Mouse (Mus musculus) frontal cortex, postnatal 10 days (tissue): Measurements from ENCODE around the gene Cfap43.
A peak's percentile ranks its signal among the peaks of the same experiment; 100 is the strongest.

Source experiments
- DNase-seq, 2 experiments: peaks; one replicate each; pipeline ENCODE4 v3.0.0; 2022; ENCODE audit warnings: low spot score in 2 of 2, mixed read lengths in 1 of 2

The Cfap43 gene

DNA sequence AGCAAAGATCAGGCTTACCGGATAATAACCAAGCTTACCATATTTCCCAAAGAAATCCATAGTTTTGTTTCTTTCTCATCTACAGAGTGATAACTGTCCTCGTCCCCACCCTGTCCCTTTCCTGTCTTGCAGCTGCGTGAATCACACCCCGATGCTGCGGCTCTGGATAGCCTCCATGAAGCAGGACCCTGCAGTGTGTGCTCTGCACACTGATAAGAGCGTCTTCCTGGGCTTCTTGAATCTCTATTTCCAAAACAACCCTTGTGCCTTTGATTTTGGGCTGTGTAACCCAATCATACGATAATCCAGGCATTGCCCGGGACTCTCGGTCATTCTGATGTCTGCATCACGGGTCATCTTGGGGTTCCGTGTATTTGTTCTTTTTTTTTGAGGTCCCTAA lies 33.2 kb downstream of the Cfap43 start:
- no peak for DNase-seq

DNA sequence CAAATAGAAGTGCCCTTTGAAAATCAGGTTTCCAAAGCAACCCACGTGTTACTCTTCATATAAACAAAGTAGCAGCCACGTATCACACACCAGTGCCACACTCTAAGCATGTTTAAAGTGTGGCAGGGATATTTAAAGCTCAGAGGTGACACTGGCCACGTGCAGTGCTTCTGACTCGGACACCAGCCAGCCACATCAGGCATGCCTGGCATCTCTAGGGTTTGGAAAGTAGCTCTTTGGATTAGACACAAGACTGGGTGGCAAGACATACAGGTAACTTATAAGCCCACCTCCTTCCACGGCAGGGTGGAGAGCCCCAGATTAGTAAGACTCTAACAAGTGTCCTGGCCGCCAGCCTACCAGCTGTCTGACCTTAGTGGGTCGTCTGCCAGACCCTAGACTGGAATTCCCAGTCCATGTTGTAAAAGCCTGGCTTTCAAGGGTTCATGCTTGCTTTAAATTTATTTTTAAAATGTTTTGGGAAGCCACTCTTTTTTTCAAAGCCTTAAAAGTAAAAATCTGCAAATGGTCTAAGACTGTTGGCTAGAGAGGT lies 33.8 kb downstream of the Cfap43 start:
- no peak for DNase-seq

DNA sequence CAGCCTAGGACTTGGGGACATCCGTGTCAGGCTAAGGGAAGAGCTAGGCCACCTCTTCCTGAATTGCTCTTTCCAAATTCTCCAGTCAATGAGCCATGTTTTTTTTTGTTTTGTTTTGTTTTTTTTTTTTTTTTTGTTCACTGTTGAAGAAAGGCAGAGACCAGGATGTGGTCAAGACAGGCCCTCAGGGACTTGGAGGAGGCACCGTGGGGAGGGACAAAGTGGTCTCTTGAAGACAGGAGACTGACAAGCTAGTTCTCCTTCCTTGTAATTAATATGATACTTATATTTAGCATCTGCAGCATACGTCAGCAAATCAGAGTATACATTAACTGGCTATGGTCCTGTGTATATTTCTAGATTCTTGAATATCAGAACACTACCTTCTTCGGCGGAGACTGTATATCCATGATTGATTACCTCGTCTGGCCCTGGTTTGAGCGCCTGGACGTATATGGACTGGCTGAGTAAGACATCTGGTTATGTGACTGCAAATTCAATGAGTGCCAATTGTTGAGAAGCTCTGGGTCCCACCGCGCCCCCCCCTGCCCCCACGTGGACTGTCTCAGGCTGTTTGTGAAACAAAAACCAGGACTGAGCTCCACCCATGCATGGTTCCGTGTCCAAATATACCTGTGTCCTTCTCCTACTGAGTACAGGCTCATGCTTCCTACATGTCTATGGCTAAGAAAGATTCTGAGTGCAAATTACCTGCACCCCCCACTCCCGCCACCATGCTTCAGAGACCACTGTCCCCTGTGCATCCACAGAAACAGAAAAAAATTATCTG lies 34.6 kb downstream of the Cfap43 start:
- DNase-seq, result no peak

DNA sequence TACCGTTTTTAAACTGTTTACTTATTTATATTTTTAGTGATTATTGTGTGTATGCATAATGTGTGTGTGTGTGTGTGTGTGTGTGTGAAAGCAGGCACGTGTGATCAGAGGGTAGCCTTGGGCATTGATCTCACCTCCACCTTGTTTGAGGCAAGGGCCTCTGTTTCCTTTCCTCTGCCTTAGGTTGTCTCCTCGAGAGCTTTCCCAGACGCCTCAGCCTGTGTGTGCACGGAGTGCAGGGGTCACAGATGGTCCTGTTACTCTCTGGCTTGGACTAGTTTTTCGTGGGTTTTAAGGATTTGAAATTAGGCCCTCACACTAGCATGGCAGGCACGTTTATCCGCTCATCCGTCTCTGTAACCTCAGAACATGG lies 36.2 kb downstream of the Cfap43 start:
- no peak for DNase-seq

DNA sequence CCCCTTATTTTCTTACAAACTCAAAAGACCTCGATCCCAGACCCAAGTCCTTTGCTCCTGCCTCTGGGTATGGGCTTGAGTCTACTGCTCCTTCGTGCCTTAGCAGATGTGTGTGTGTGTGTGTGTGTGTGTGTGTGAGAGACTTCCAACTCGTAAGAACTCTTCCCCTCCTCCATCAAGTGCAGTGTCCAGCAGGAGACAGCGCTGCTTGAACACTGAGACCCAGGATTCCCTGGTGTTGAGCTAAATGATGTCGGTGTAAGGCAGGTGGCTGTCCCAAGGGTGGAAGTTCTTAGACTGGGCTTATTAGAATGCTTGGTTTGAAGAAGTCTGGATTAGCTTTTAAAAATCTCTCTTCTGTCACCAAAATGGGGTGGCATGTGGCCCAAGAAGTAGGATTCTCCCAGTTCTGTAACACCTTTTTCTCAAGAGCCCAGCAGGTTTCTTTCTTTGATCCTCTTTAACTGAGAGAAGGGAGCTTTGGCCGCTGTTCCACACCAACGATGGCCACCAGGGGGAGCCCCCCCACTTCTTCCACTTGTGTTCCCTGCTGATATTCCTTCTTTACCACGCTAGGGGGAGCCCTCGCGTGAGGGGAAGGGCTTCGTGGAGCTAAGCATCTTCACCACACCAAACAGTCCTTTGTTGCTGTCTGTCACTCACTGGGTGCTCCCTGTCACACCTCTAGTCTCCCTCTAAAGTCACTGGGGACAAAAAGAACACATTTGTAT lies 36.8 kb downstream of the Cfap43 start:
- DNase-seq, result peak; percentile 44 to 70

DNA sequence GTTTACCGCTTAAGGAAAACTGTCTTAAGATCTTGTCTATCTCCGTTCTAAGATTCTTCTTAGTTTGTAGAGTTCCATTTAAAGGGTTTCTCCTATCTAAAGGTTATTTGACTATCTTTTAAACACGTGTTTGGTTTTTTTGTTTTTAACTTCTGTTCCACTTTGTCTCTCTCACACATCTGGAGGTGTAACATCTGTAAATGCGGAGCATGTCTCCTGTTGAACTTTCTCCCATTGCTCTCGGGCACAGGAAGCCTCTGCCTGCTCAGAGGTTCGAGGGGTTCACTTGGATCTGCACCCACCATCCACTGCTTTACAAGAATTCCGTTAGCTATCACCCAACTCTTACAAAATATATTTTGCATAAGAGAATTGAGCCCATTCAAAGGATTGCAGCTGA lies 37.5 kb downstream of the Cfap43 start:
- DNase-seq, result no peak

DNA sequence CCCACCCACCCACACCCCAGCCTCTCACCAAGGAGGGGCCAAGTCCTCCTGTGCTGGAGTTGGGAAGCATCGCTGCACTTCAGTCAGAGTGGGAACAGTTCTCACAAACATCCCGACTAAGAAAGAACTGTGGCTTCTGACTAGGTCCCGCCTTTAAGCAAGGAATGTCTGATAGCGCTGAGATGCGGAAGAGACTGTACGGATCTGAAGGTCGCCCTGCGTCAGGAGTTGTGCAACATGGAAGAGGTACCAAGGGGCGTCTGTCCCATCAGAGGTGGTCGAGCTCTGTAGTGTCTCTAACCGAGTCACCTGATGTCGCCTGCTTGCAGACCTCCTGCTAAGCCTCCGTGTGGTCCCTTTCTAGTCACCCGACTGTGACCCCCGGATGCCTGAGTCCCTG lies 42.8 kb downstream of the Cfap43 start:
- no peak for DNase-seq

DNA sequence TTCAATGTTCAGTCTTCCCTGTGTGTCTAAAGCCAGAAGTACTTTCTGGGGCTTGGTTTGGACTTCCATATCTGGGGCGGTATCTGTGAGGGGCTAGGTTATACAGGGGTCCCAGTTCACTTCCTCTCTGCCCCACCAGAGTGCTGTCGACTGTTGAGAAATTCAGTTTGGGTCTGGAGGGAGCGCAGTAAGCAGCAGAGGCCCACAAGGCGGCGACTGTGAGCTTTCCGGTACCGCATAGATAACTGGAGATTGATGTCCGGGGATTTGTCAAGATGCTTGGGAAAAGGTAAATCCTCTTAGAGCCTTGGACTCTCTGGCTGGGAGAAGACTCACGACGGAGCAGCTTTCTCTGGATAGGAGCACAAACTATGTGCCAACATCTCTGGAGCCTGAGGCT lies 47.6 kb downstream of the Cfap43 start:
- DNase-seq, result no peak

DNA sequence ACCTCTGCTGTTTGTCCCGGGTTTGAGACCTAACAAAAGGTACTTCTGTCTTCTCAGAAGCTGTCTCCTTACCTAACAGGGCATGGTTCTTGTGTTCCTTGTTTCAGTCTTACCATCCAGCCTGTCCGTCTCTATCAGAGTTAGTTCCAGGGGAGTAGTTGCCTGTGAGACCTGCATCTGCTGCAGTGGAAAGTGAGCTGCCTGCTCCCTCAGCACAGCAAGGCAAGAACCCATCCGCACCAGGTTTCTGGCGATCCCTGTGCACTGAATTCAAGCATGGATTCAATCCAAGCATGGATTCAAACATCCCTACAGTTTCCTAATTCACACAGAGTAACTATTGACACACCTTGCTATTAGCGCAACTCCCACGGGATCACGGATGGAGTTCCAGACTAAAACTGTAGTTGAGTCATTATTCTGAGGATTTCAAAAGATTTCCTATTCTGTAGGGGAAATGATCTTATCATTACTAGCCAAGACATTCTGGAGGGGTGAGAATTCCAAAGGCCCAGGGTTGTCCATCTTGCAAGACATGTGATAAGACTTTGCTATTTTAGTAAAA lies 48.9 kb downstream of the Cfap43 start:
- DNase-seq, result no peak

DNA sequence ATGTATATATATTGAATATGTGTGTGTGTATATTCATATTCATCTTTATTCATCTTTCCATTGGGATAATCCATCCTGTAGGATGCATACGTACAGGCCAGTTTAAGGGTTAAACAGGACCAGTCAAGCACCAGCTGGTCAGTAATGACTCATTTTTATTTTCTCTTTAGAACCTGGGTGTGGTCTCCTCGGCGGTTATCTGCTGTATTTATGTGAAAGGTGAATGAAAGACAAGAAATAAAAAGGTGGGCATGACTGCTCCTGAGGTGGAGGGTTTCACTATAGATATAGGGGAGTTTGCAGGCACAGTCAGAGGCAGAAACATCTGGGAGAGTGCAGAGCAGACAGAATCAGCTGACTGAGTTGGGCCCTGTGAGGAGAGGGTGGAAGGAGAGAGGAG lies 49.6 kb downstream of the Cfap43 start:
- no peak for DNase-seq

DNA sequence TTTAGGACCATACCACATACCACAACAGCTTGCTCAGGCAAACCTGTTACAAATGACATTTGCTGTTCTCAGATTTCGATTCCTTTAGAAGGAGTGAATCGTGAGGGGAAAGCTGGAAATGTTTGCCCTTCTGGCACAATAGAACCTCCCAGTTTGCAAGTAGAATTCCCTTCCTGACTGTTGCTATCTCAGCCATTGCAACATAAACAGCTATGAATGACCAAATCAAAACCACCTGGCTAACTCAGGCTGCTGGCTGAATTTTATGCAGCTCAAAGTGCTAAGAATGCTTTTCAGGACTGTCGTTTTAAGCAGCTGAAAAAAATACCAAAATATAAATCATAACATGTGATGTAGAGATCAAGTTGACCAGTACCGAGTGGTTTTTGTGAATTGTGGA lies 50.1 kb downstream of the Cfap43 start:
- DNase-seq, result no peak

DNA sequence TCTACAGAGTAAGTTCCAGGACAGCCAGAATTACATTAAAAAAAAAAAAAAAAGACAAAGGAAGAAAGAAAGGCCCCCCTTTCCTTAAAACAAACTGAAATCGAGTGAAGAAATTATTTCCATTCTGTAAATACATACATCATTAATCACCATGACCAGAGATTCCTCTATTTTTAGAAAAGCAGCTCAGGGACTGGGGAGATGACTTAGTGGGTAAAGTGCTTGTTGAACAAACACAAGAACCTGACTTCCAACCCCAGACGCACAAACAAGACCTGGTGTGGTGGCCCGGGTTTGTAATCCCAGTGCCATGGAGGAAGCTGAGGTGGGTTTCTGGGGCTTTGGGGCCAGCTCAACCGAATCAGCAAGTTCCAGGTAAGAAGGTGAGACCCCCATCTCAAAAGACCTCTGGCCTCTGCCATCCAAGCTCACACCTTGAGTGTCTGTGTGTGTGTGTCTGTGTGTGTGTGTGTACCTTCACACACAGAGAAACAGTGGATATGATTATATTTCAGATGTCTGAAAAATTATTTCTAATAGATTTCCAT lies 51.4 kb downstream of the Cfap43 start:
- no peak for DNase-seq

DNA sequence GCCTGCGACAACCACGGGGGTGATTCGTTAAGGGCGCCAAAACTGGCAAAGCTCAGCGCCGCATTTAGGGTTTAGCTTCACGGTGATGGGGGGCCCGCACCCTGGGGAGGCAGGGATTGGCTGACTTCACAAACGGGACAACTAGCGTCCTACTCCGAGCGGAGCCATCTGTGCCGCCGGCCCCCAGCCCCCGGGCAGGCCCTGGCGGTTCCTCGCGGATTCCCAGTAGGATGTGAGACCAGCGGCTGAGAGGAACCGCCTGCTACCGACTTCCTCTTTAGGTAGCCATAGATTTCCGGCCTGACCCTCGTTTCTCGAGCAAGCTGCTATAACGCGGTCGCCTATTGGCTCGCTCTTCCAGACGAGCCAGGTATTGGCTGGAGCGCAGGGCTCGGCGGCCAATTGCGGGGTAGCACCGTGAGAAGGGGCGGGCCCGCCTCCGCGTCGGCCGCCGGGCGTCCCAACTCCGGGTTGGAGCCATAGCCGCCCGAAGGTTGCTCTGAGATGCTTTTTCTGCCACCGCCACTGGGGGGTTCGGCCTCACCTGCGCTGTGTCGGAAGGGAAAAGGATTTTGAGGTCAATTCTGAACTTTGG lies 53.6 kb downstream of the Cfap43 start, which contains the start of gene Gsto2:
Gene Gsto2 (plus strand): TSS at position 182 of the 595 bp plus-strand sequence.
- peak; percentile 93 for DNase-seq

DNA sequence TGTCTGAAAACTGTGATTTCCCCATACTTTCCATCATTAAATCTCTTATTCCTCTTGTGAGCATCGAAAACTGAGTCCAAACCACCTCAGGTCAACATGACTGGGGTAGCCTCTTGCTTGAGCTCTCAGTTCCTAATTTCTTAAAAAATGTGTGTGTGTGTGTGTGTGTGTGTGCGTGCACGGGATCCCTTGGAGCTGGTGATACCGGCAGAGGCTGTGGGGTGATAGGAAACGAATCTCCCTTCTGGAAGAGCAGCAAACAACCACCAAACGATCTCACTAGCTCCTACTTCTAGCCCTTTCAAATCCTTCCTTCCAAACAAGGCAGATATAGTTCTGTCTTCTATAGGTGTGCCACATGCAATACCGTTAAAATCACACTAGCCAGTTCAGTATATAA lies 54.4 kb downstream of the Cfap43 start:
- no peak for DNase-seq

DNA sequence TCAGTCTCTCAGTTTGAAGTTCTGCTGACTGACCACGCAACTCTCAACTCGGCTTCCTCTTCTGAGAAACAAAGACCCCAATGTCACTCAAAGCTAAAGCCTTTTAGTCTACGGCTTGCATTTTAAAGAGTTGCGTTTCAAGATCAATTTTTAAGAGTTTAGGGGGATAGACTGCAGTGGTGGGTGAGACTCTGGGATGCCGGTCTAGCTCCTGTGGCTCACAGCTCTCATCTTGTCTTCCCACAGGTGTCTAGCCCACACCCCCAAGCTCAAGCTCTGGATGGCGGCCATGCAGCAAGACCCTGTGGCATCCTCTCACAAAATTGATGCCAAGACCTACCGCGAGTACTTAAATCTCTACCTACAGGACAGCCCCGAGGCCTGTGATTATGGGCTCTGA lies 55.0 kb downstream of the Cfap43 start:
- no peak for DNase-seq

DNA sequence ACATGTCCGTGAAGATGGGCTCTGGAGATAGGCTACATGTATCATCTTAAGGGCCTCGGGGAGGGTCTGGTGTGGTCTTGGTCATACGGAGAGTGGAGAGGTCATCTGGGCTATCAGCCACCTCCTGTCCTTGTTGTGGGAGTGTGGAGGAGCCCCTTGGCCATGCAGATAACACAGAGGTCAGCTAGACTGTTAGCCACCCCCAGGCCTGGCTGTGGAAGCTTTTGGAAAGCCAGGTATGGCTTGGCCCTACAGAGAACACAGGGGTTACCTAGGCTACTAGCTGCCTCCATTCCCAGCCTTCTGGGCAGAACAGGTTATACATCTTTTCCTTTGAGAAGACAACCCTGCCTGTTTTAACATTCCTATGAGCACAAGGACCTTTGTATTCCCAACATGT lies 56.5 kb downstream of the Cfap43 start:
- DNase-seq, result no peak

DNA sequence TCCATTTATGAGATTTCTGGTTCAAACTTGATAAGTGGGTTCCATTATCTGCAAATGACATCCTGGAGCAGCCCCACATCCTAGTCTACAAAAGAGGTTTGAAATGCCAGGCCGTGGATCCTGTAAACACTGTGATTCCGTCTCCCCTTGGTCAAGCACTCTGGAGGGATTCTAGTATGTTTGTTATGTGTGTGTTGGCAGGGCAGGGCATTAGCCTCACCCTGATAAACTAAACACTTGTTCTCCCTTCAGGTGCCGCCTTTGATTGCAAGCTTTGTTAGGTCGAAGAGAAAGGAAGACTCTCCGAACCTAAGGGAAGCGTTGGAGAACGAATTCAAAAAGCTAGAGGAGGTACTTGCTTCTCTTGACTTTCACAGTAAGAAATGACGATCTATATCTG lies 59.9 kb downstream of the Cfap43 start:
- no peak for DNase-seq

DNA sequence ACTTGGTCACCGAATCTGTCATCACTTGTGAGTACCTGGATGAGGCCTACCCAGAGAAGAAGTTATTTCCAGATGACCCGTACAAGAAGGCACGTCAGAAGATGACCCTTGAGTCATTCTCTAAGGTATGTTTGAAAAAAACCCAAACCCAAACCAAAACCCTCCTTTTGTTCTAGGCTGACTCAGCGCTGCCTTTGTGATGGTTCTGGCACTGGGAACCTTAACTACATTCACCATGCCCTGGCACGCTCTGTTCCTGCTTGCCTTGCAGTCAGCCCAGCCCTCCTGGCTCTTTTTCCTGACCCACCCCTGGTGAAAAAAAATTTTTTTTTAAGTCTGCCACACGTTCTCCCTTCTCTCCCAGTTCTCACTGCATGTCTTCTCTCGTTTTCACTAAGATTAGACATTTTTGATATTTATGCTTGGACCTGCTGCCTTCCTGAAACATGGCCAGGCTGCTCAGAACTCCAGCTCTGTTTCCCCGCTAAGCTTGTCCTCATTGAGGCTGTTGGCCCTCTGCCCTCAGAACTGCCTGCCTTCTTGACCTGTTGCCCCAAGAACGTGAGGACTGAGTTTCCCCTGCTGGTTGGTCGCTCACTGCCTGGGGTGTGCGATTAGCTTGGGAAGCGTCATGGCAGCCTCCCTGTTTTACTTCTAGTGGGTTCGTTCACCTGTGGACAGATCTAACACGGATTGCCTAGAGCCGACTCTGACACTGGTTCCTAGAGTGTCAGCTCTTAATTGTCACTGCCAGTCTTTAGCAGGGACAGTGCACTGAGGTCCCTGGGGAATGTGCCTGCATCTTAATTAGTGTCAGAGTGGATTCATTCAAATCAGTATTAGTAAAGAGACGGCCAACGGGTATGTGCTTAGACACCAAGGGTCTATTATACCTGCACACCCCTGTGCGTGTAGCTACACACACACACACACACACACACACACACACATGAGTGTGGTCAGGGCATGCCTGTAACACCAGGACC lies 60.8 kb downstream of the Cfap43 start:
- no peak for DNase-seq

DNA sequence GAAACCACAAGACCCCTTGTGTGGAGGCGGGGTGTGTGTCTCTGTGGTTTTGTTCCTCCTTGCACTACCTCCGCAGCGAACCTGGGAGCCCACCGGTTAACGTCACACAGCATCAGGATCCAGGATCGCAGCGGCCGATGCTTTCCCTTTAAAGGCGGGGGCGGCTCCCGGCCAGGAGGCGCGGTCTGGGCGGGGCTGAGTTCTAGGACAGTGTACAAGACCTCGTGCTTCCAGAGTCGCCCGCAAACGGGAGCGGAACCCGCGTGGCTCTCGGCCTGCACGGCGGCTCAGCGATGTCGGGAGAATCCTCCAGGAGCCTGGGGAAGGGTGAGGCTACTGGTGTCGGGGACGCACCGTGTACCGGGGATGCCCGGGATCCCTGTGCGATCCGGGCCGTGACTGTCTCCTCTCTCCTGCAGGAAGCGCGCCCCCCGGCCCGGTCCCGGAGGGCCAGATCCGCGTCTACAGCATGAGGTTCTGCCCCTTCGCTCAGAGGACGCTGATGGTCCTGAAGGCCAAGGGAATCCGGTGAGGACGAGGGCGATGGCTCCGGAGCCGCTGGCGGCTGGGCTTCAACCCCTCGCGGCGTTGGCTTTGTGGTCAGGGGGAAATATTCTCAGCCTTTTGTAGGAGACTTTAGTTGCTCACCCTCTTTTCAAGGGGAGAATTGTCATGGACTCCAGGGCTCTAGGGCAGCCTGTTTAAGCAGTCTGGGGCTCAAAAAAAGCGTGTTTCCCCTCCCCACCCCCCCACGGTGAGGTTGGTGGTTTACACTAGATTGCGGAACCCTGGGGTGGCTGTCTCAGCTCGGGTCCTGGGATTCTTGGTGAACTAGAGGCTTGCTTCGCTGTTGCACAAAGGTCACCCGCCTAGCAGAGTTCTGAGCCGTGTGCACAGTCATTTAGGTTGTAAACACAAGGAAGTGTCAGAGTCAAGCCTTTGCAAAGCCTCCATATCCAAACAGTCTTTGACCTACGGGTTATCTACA lies 64.0 kb downstream of the Cfap43 start, which contains the start of gene Gsto1:
Gene Gsto1 (plus strand): TSS at position 175 of the 988 bp plus-strand sequence.
- DNase-seq, result peak; percentile 75 to 84
